ENCODE assay signal across 8 mouse cellular contexts in genomic region chrX:95687119-95687518, GRCm38 (mm10). TPM values are rescaled to one million over a fixed set of nuclear protein-coding genes. Genes with fewer than 3 reads are reported as not detected.
DNase-seq lines count a peak whose midpoint lies in the region; ATAC-seq and TF ChIP-seq lines count a peak whose summit lies in the region.

No protein-coding gene starts in this region.

- intact Hi-C loops in heart, adult 2 months (cut with DNase I): loop anchor here (1.0 kb wide), 1 partner anchor 51 kb away; no protein-coding TSS in a partner anchor

- peak; percentile 35 for TF ChIP-seq CTCF in heart, adult 2 months (IDR thresholded peaks at IDR 0.05)
- no peak for TF ChIP-seq CTCF in liver, adult 2 months (IDR thresholded peaks at IDR 0.05; ENCODE audit: low read depth, low read length)

- no peaks in the 10 kb centered on the region for H3K27me3 ChIP-seq in heart, adult 2 months (ENCODE audit: control insufficient read depth, insufficient read depth, low read length)
- no peaks in the 10 kb centered on the region for H3K27me3 ChIP-seq in liver, adult 2 months (ENCODE audit: control insufficient read depth, insufficient read depth, low read length)
- H3K27me3 ChIP-seq in neural tube, embryonic 15.5 days (replicated peaks): no peaks in the 10 kb centered on the region

- H3K79me2 ChIP-seq in heart, adult 2 months (replicated peaks; ENCODE audit: control insufficient read depth, insufficient read depth, low read length): no peaks in the 10 kb centered on the region
- no peaks in the 10 kb centered on the region for H3K79me2 ChIP-seq in liver, adult 2 months (ENCODE audit: control insufficient read depth, insufficient read depth, low read length)

- DNase-seq in heart, adult 2 months: no peak
- DNase-seq in heart, postnatal 4 days: no peak
- peak; percentile 3 for DNase-seq in liver, adult 2 months (ENCODE audit: extremely low read depth, low read depth, low spot score)
- DNase-seq in liver: no peak
- DNase-seq in Muller cell, postnatal 12 days (ENCODE audit: inconsistent ontology term): peak; percentile 3

- H3K9ac ChIP-seq in heart, adult 2 months (ENCODE audit: low read depth, low read length): no peak overlapping the region
- no peak overlapping the region for H3K9ac ChIP-seq in liver, adult 2 months (ENCODE audit: low read depth, low read length)
- H3K9ac ChIP-seq in neural tube, embryonic 15.5 days (replicated peaks): no peak overlapping the region

- TF ChIP-seq POLR2A in heart, adult 2 months (IDR thresholded peaks at IDR 0.05; ENCODE audit: insufficient read depth, low read depth, low read length): no peak
- TF ChIP-seq POLR2A in liver, adult 2 months (IDR thresholded peaks at IDR 0.05; ENCODE audit: extremely low read depth, insufficient read depth, low read length): no peak

- no peak overlapping the region for H3K4me2 ChIP-seq in neural tube, embryonic 15.5 days

- no peaks in the 10 kb centered on the region for H3K4me1 ChIP-seq in heart, adult 2 months (ENCODE audit: control insufficient read depth, insufficient read depth, low read length)
- H3K4me1 ChIP-seq in liver, adult 2 months (ENCODE audit: control insufficient read depth, insufficient read depth, low read length): no peaks in the 10 kb centered on the region
- no peaks in the 10 kb centered on the region for H3K4me1 ChIP-seq in neural tube, embryonic 15.5 days

- no peaks in the 10 kb centered on the region for H3K36me3 ChIP-seq in heart, adult 2 months (ENCODE audit: control insufficient read depth, insufficient read depth, low read length)
- H3K36me3 ChIP-seq in liver, adult 2 months (ENCODE audit: control insufficient read depth, insufficient read depth, low read length): no peaks in the 10 kb centered on the region
- H3K36me3 ChIP-seq in neural tube, embryonic 15.5 days: no peaks in the 10 kb centered on the region

- TF ChIP-seq EP300 in heart, adult 2 months (IDR thresholded peaks at IDR 0.05; ENCODE audit: insufficient read depth, low read depth, low read length): no peak

- peak; percentile 70 for ATAC-seq in megakaryocyte progenitor cell, adult 5-6 weeks (replicated peaks; ENCODE audit: poor library complexity)
- ATAC-seq in neural tube, embryonic 15.5 days (ENCODE audit: low FRiP score): no peak
- ATAC-seq in erythroid progenitor cell, adult 5-6 weeks (replicated peaks; ENCODE audit: low FRiP score, poor library complexity, severe bottlenecking): no peak

- 31% methylated on average over 1 of the region's 1 CpGs for WGBS in heart, adult 2 months
- 41% methylated on average over 1 of the region's 1 CpGs for WGBS in liver, adult 2 months
- WGBS in neural tube, embryonic 15.5 days: 64% methylated on average over 1 of the region's 1 CpGs

- no peaks in the 10 kb centered on the region for H3K9me3 ChIP-seq in neural tube, embryonic 15.5 days (replicated peaks)

- H3K4me3 ChIP-seq in heart, adult 2 months: no peak overlapping the region
- no peak overlapping the region for H3K4me3 ChIP-seq in liver, adult 2 months (ENCODE audit: insufficient read depth, low read depth, low read length)
- no peak overlapping the region for H3K4me3 ChIP-seq in neural tube, embryonic 15.5 days (replicated peaks)

- H3K27ac ChIP-seq in heart, adult 2 months: no peak overlapping the region
- no peak overlapping the region for H3K27ac ChIP-seq in liver, adult 2 months (replicated peaks; ENCODE audit: insufficient read depth, low read depth, low read length)
- no peak overlapping the region for H3K27ac ChIP-seq in neural tube, embryonic 15.5 days (replicated peaks)

RNA-seq across cellular contexts. Expression of gene Zc3h12b, which starts 24.4 kb away (rescaled TPM):
- total RNA-seq in heart, adult 2 months (2021): 1 to 10 TPM in 1 of 2 experiments, under 1 TPM in 1; 0.73 to 1.2 TPM
- polyA plus RNA-seq in heart, adult 2 months (2012; rRNA removed): 0.32 and 0.51 TPM in 2 replicates
- 1 to 10 TPM; 1.5 to 1.9 TPM for total RNA-seq in heart, postnatal 4 days (2021)
- total RNA-seq in liver, adult 2 months (2014; rRNA removed): 0.07 and 0.28 TPM in 2 replicates
- polyA plus RNA-seq in liver, adult 2 months (2012; rRNA removed): 0.11 TPM in 1 of 2 replicates, not detected in the other
- 1.2 and 1.6 TPM in 2 replicates for total RNA-seq in megakaryocyte progenitor cell, adult 5-6 weeks (2015)
- total RNA-seq in megakaryocyte progenitor cell, adult 5-6 weeks (2017): 0.54 and 1.4 TPM in 2 replicates
- polyA plus RNA-seq in neural tube, embryonic 15.5 days (2015; fragmentation: Nextera tagmentation; extraction: Ambion mirVana): 3.1 and 3.4 TPM in 2 replicates
- total RNA-seq in erythroid progenitor cell, adult 5-6 weeks (2015; ENCODE audit: low replicate concordance): 0.42 and 1.8 TPM in 2 replicates
- not detected in 2 replicates for total RNA-seq in erythroid progenitor cell, adult 5-6 weeks (2017; ENCODE audit: low replicate concordance)

RNA-seq across cellular contexts. Expression of gene Zc4h2, which starts 28.8 kb away (rescaled TPM):
- total RNA-seq in heart, adult 2 months (2021): 1 to 10 TPM; 1.0 to 1.3 TPM
- polyA plus RNA-seq in heart, adult 2 months (2012; rRNA removed): 0.82 and 2.2 TPM in 2 replicates
- total RNA-seq in heart, postnatal 4 days (2021): 1 to 10 TPM; 2.6 to 3.0 TPM
- total RNA-seq in liver, adult 2 months (2014; rRNA removed): 0.60 and 1.5 TPM in 2 replicates
- 0.44 and 0.61 TPM in 2 replicates for polyA plus RNA-seq in liver, adult 2 months (2012; rRNA removed)
- total RNA-seq in megakaryocyte progenitor cell, adult 5-6 weeks (2015): 10.4 and 13.8 TPM in 2 replicates
- total RNA-seq in megakaryocyte progenitor cell, adult 5-6 weeks (2017): 5.2 and 8.8 TPM in 2 replicates
- 60.4 and 67.9 TPM in 2 replicates for polyA plus RNA-seq in neural tube, embryonic 15.5 days (2015; fragmentation: Nextera tagmentation; extraction: Ambion mirVana)
- not detected in 2 replicates for total RNA-seq in erythroid progenitor cell, adult 5-6 weeks (2015; ENCODE audit: low replicate concordance)
- not detected in 2 replicates for total RNA-seq in erythroid progenitor cell, adult 5-6 weeks (2017; ENCODE audit: low replicate concordance)

Comparison
In these comparisons a context has a peak if more than half of its experiments do, and no peak if none do; other contexts are left out.
1. DNase-seq: peak in liver, adult 2 months (single experiment) and Muller cell, postnatal 12 days (single experiment); none in heart, adult 2 months (0 of 2), heart, postnatal 4 days (single experiment) and liver (single experiment).